Mouse (Mus musculus) embryo, embryonic 11.5 days (tissue): ENCODE results near the gene Aif1l.
"Not testable (repeated sequence)": the region's sequence is repeated elsewhere in the genome, so short reads cannot be mapped to it uniquely, and the experiment has no call there.

Source experiments
- DNase-seq: peaks from one replicate; pipeline ENCODE4 v3.0.0-alpha.2; 2012; ENCODE audit warnings: low read depth, low spot score

Aif1l gene

GRCm38 (mm10) chr2:31950058-31950871 is at the start of gene Aif1l:
Gene Aif1l, plus strand, starts transcription at chr2:31950139.
- peak; percentile 67 for DNase-seq

- DNase-seq = no peak
These were observed 49.0 kb upstream of the Aif1l start for GRCm38 (mm10) chr2:31900932-31901331.

- no peak for DNase-seq
These were observed 48.1 kb upstream of the Aif1l start for GRCm38 (mm10) chr2:31901659-31902362.

- no peak for DNase-seq
These were observed 45.9 kb upstream of the Aif1l start for GRCm38 (mm10) chr2:31904089-31904488.

GRCm38 (mm10) chr2:31904622-31905021 is 45.3 kb upstream of the Aif1l start:
- no peak for DNase-seq

DNA sequence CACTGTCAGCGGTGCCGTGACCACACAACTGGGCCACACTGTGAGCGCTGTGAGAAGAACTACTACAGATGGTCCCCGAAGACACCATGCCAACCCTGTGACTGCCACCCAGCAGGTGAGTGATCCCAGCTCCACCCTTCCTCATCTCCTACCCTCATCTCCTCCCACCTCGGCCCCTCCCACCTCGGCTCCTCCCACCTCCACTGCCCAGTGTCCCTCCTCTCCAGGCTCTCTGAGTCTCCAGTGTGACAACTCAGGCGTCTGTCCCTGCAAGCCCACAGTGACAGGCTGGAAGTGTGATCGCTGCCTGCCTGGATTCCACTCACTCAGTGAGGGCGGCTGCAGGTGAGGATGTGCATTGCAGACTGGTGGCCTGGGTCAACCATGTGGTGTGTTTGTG is 44.3 kb upstream of the Aif1l start:
- DNase-seq = no peak

DNA sequence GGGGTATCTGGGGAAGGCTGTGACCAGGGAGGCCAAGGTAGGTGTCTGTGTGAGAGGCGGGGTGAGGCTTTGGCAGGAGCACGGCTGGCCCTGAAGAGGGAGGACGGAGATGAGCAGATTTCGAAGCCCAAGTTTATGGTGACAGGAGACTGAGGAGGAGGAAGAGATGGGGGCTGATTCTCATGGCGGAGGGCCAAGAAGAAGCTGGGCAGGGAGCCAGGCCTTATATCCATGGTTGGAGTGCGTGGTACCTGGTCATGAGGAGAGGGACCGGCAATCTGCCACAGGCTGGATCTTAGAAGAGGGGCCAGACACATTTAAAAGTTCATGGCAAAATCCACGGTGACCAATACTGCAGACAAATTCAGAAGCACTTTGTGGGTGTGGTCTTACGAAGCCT is 43.5 kb upstream of the Aif1l start:
- DNase-seq = no peak

DNA sequence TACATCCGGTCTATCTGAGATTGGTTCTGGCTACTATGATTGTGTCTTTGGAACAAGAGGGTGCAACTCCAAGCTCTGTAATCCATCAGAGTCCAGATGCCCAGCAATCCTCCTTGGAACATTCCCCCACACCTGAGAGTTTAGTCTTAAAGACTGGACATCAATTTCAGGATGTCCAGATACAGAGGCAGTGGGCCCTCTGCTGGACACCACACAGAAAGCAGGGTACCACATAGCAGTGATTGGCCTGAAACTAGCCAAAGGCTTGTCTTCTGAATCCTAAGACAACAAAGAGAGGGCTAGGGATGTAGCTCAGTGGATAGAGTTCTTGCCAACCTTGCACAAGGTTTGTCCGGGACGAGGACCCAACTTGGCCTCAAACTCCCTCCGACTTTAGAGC is 37.4 kb upstream of the Aif1l start:
- DNase-seq = no peak

DNA sequence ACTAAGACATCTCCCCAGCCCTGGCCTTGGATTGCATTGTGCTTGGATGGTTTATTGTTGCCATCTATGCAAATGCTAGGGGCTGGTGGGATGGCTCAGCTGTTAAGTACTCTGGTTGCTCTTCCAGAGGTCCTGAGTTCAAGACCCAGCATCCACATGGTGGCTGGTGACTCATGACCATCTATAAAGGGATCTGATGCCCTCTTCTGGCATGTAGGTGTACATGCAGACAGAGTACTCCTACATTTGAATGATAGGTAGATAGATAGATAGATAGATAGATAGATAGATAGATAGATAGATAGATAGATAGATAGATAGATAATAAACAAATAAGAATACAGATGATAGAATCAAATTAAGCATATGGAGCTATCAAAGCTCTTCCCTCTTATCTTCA is 35.7 kb upstream of the Aif1l start:
- not testable (repeated sequence) for DNase-seq

DNA sequence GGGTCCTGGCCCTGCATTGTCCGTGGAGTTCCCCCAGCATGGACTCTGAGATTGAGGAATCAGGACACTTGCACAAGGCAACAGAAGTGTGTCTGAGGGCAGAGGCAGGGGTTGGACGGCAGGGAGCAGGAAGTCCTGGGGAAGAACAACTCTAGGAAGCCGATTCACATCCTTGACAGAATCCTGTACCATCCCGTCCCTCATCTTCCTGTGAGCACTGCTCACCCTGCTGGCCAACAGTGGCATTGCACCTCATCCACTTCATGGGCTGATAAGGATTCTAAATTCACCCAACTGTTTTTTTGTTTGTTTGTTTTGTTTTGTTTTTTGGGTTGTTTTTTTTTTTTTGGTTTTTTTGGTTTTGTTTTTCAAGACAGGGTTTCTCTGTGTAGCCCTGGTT is 34.8 kb upstream of the Aif1l start:
- peak; percentile 69 for DNase-seq

DNA sequence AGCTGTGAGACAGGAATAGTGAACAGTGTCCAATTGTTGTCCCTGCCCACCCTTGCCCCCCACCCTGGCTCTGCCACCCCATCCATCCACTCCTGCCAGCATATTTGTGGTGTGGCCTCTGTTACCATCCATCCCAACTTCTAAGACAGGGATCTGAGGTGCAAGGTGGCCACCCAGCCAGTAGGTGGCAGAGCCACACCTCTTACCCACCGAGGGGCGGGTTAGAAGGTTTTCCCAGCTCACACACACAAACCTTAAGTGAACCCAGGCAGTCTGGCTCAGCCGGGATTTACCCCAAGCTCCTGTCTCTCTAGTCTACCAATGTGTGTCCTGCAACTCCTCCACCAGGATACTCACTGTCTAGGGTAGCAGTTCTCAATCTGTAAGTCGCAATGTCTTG is 32.3 kb upstream of the Aif1l start:
- DNase-seq = no peak

GRCm38 (mm10) chr2:31923645-31924044 is 26.3 kb upstream of the Aif1l start:
- no peak for DNase-seq

- no peak for DNase-seq
These were observed 25.1 kb upstream of the Aif1l start for GRCm38 (mm10) chr2:31924811-31925210.

GRCm38 (mm10) chr2:31925936-31926335 is 24.0 kb upstream of the Aif1l start:
- no peak for DNase-seq

DNA sequence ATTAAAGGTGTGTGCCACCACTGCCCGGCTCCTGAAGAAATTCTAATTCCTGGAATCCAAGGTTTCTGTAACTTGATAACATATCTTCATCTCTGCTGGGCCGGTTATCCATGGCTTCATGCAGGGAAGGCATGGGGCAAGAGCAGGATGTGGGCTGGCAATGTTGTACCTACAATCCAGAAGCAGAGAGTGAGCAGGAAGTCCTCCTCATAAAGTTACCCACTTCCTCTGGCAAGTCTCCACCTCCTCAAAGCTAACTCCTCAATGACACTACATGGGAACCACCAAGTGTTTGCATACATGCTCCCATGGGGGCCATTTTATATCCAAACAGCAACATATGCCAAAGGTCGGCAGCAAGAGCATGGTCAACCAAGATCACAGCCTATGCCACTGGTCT is 20.3 kb upstream of the Aif1l start:
- no peak for DNase-seq

DNA sequence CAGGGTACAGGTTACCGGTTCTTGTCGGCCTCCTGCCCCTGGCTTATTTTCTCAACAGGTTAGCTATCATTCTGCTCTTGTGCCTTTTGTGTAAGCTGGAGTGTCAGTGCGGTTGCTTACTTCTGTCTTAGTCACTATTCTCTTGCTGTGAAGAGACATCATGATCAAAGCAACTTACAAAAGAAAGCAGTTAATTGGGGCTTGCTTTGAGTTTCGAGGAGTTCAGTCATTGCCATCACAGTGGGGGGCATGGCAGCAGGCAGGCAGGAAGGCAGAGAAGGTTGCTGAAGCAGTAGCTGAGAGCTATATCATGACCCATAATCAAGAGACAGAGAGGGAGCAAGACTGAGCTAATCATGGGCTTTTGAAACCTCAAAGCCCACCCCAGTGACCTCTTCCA is 15.4 kb upstream of the Aif1l start:
- no peak for DNase-seq

DNA sequence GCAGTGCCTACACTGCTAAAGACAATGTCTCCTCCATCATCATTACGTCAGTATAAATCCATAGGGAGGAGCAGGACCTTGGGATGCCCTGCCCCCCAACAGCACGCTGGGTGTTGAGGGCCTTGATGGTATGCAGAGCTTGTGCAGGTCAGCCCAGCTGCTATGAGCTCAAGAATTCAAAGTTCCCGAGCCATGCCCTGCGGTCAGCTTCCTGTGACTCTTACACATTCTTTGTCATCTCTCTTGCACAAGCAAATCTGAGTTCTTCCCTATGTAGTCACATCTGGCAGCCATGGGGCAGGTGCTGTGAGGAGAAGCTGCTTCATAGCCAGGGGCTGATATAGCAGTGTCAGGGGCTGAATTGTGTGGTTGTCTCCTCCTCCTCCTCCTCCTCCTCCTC is 14.9 kb upstream of the Aif1l start:
- DNase-seq = no peak

DNA sequence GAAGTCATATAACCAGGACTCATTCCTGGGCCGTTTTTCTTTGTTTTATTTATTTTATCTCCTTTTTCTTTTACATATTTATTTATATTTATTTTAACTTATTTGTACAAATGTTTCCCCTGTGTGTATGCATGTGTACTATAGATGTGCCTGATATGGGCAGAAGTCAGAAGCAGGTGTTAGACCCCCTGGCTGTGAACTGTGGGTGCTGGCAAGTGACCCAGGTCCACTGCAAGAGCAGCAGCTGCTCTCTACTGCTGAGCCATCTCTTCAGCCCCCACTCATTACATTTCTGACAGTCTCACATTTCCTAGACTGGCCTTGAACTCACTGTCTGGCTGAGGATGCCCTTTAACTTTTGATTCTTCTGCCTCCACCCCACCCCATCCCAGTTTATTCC is 11.6 kb upstream of the Aif1l start:
- DNase-seq = no peak

GRCm38 (mm10) chr2:31943011-31943410 is 6.9 kb upstream of the Aif1l start:
- DNase-seq = no peak

DNA sequence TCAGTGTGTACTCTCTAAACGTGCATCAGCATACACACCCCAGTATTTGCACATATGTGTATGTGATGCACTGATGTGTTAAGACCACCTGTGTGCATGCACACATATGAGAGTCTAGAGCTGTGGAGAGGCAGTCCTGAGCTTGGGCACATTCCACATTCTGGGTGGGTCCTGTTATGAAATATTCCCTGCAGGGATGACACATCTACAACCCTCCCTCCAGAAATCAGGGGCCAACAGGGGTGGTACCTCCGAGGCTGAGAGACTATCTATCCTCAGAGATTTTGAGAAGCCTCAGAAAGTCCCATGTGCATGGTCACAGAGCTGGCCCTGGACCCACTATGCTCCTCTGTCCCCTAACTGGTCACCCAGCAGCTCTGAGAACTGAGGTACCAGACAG is 4.4 kb upstream of the Aif1l start:
- DNase-seq = no peak

DNA sequence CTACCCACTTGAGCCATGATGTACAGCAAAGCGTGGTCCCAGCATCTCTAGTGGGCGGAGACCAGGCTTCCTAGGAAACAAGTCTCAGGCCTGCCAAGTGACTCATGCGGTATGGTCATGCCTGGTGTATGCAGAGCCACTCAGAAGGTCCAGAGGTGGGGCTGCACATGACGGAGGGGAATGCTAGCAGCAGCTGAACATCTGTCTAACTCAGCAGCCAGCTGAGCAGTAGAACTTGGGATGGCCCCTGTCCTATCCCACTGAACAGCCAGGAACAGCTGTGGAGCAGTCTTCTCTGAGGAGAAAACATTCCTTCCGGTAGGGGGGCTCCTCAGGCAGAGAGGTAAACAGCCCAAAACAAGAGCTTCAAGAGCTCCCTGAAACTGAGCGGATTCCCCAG is 1.5 kb upstream of the Aif1l start:
- no peak for DNase-seq

- DNase-seq = no peak
These were observed 1.1 kb upstream of the Aif1l start for GRCm38 (mm10) chr2:31948801-31949200.

GRCm38 (mm10) chr2:31950966-31951365 is 1.0 kb downstream of the Aif1l start:
- no peak for DNase-seq
